Mouse (Mus musculus) kidney, embryonic 15.5 days (tissue): ENCODE measurements around the gene Pdzd2. TPM values are rescaled to one million over a fixed set of nuclear protein-coding genes. Genes with fewer than 3 reads are reported as not detected.

Experiments
- ATAC-seq: fragments of 200-750 bp; cut with Nextera tagmentation; replicated peaks from 2 replicates; pipeline ENCODE4 v1.8.0; 2017; ENCODE audit warnings: moderate TSS enrichment; ENCODE audit not compliant: low FRiP score
- H3K27ac ChIP-seq: fragments of 300-500 bp; sonication (generic); 2 replicates; pipeline ENCODE4 v1.5.1; 2015; ENCODE audit warnings: mild to moderate bottlenecking, inconsistent platforms
- H3K27me3 ChIP-seq: fragments of 300-500 bp; sonication (generic); 2 replicates; pipeline ENCODE4 v1.6.1; 2015; ENCODE audit warnings: inconsistent platforms
- H3K36me3 ChIP-seq: fragments of 300-500 bp; sonication (generic); 2 replicates; pipeline ENCODE4 v1.6.1; 2015; ENCODE audit warnings: inconsistent platforms
- H3K4me1 ChIP-seq: fragments of 300-500 bp; sonication (generic); 2 replicates; pipeline ENCODE4 v1.6.1; 2015; ENCODE audit warnings: inconsistent platforms
- H3K4me2 ChIP-seq: fragments of 300-500 bp; sonication (generic); 2 replicates; pipeline ENCODE4 v1.6.1; 2015; ENCODE audit warnings: moderate library complexity, mild to moderate bottlenecking, inconsistent platforms
- H3K4me3 ChIP-seq: fragments of 300-500 bp; sonication (generic); replicated peaks from 2 replicates; pipeline ENCODE4 v1.5.1; 2015; ENCODE audit warnings: mild to moderate bottlenecking, inconsistent platforms
- H3K9ac ChIP-seq: fragments of 300-500 bp; sonication (generic); 2 replicates; pipeline ENCODE4 v1.6.1; 2015; ENCODE audit warnings: mild to moderate bottlenecking, inconsistent platforms
- H3K9me3 ChIP-seq: fragments of 300-500 bp; sonication (generic); replicated peaks from 2 replicates; pipeline ENCODE4 v1.6.1; 2016; ENCODE audit warnings: inconsistent platforms
- WGBS: fragments of 180-500 bp; shearing (Covaris S2); methylation state at CpG from one replicate; pipeline ENCODE4 v1.1.7; 2015; ENCODE audit warnings: mixed read lengths; 5-methylcytosine and 5-hydroxymethylcytosine counted together
- polyA plus RNA-seq: library from polyadenylated mRNA; unstranded; fragments of >200 nt; fragmentation: Nextera tagmentation; extraction: Ambion mirVana; gene quantifications from 2 replicates; pipeline ENCODE4 v1.2.1, GENCODE M21; 2015

Gene Pdzd2
- polyA plus RNA-seq, 1 experiment from 2014 or later, result 41.3 TPM

GRCm38 (mm10) chr15:12543686-12544325, 195.9 kb downstream of the Pdzd2 start:
- Histone ChIP-seq H3K27me3 (no peaks in the 10 kb centered on the region), H3K9me3 (no peaks in the 10 kb centered on the region), H3K4me3 (no peak overlapping the region), H3K4me1 (peaks cover 47% of the 10 kb centered on the region), H3K9ac (no peak overlapping the region), H3K36me3 (no peaks in the 10 kb centered on the region), H3K4me2 (no peak overlapping the region), H3K27ac (no peak overlapping the region)
- WGBS, result 55% methylated on average over 13 of the region's 13 CpGs
- ATAC-seq, result no peak

- Histone ChIP-seq H3K4me1 (peaks cover 39% of the 10 kb centered on the region), H3K27ac (no peak overlapping the region), H3K9ac (no peak overlapping the region), H3K36me3 (no peaks in the 10 kb centered on the region), H3K4me2 (no peak overlapping the region), H3K4me3 (no peak overlapping the region), H3K9me3 (no peaks in the 10 kb centered on the region), H3K27me3 (no peaks in the 10 kb centered on the region)
- ATAC-seq, result no peak
- WGBS, result 72% methylated on average over 6 of the region's 6 CpGs
Measured at GRCm38 (mm10) chr15:12542316-12542715, 197.4 kb downstream of the Pdzd2 start.

GRCm38 (mm10) chr15:12539618-12540302, 200.0 kb downstream of the Pdzd2 start:
- H3K4me2 ChIP-seq, result no peak overlapping the region
- H3K27ac ChIP-seq, result no peak overlapping the region
- H3K4me1 ChIP-seq, result peaks cover 14% of the 10 kb centered on the region
- no peaks in the 10 kb centered on the region for H3K36me3 ChIP-seq
- H3K27me3 ChIP-seq, result no peaks in the 10 kb centered on the region
- H3K4me3 ChIP-seq, result no peak overlapping the region
- no peak for ATAC-seq
- no peaks in the 10 kb centered on the region for H3K9me3 ChIP-seq
- H3K9ac ChIP-seq, result no peak overlapping the region
- 89% methylated on average over 11 of the region's 11 CpGs for WGBS

GRCm38 (mm10) chr15:12533254-12533653, 206.5 kb downstream of the Pdzd2 start:
- H3K4me3 ChIP-seq, result no peak overlapping the region
- WGBS, result 80% methylated on average over 5 of the region's 5 CpGs
- H3K36me3 ChIP-seq, result peaks cover 10% of the 10 kb centered on the region
- H3K27me3 ChIP-seq, result no peaks in the 10 kb centered on the region
- H3K9me3 ChIP-seq, result no peaks in the 10 kb centered on the region
- H3K4me1 ChIP-seq, result no peaks in the 10 kb centered on the region
- no peak overlapping the region for H3K9ac ChIP-seq
- no peak for ATAC-seq
- H3K4me2 ChIP-seq, result no peak overlapping the region
- no peak overlapping the region for H3K27ac ChIP-seq

- WGBS, result 92% methylated on average over 4 of the region's 4 CpGs
- no peak overlapping the region for H3K4me3 ChIP-seq
- no peak overlapping the region for H3K27ac ChIP-seq
- no peak overlapping the region for H3K4me2 ChIP-seq
- H3K27me3 ChIP-seq, result no peaks in the 10 kb centered on the region
- H3K36me3 ChIP-seq, result peaks cover 10% of the 10 kb centered on the region
- no peak for ATAC-seq
- no peaks in the 10 kb centered on the region for H3K9me3 ChIP-seq
- H3K9ac ChIP-seq, result no peak overlapping the region
- H3K4me1 ChIP-seq, result no peaks in the 10 kb centered on the region
Measured at GRCm38 (mm10) chr15:12532568-12532967, 207.2 kb downstream of the Pdzd2 start.

GRCm38 (mm10) chr15:12522810-12523209, 216.9 kb downstream of the Pdzd2 start:
- 62% methylated on average over 7 of the region's 7 CpGs for WGBS
- peaks cover 28% of the 10 kb centered on the region for H3K4me1 ChIP-seq
- ATAC-seq, result no peak
- H3K4me3 ChIP-seq, result no peak overlapping the region
- H3K9me3 ChIP-seq, result peaks cover 8% of the 10 kb centered on the region; the same call in 1 of the 2 replicates
- H3K36me3 ChIP-seq, result peaks cover 23% of the 10 kb centered on the region; the same call in 1 of the 2 replicates
- H3K4me2 ChIP-seq, result no peak overlapping the region
- H3K27ac ChIP-seq, result no peak overlapping the region
- no peaks in the 10 kb centered on the region for H3K27me3 ChIP-seq
- H3K9ac ChIP-seq, result no peak overlapping the region

- no peak overlapping the region for H3K4me3 ChIP-seq
- peaks cover 50% of the 10 kb centered on the region for H3K4me1 ChIP-seq
- ATAC-seq, result no peak
- H3K36me3 ChIP-seq, result peaks cover 11% of the 10 kb centered on the region; the same call in 1 of the 2 replicates
- H3K27ac ChIP-seq, result no peak overlapping the region
- no peak overlapping the region for H3K9ac ChIP-seq
- no peak overlapping the region for H3K4me2 ChIP-seq
- no peaks in the 10 kb centered on the region for H3K27me3 ChIP-seq
- 67% methylated on average over 9 of the region's 9 CpGs for WGBS
- H3K9me3 ChIP-seq, result peaks cover 3% of the 10 kb centered on the region; the same call in 1 of the 2 replicates
Measured at GRCm38 (mm10) chr15:12520292-12520691, 219.4 kb downstream of the Pdzd2 start.

- H3K4me1 ChIP-seq, result peaks cover 62% of the 10 kb centered on the region
- 0 out of 2 replicates have a peak, but pooled peaks cover 2% of the 10 kb centered on the region for H3K36me3 ChIP-seq
- H3K4me2 ChIP-seq, result no peak overlapping the region
- WGBS, result 45% methylated on average over 14 of the region's 14 CpGs
- H3K9me3 ChIP-seq, result peaks cover 3% of the 10 kb centered on the region; the same call in 1 of the 2 replicates
- H3K27me3 ChIP-seq, result no peaks in the 10 kb centered on the region
- ATAC-seq, result no peak
- H3K27ac ChIP-seq, result peak overlapping the region; percentile 80
- H3K4me3 ChIP-seq, result no peak overlapping the region
- no peak overlapping the region for H3K9ac ChIP-seq
Measured at GRCm38 (mm10) chr15:12518370-12518973, 221.3 kb downstream of the Pdzd2 start.

- H3K9me3 ChIP-seq, result no peaks in the 10 kb centered on the region
- WGBS, result 19% methylated on average over 9 of the region's 9 CpGs
- peak; percentile 69 for ATAC-seq
- H3K36me3 ChIP-seq, result no peaks in the 10 kb centered on the region
- no peaks in the 10 kb centered on the region for H3K27me3 ChIP-seq
- H3K27ac ChIP-seq, result peak overlapping the region; percentile 80
- H3K4me3 ChIP-seq, result no peak overlapping the region
- H3K4me2 ChIP-seq, result no peak overlapping the region
- peaks cover 61% of the 10 kb centered on the region for H3K4me1 ChIP-seq
- H3K9ac ChIP-seq, result no peak overlapping the region
Measured at GRCm38 (mm10) chr15:12517314-12517813, 222.4 kb downstream of the Pdzd2 start.

- Histone ChIP-seq H3K4me2 (no peak overlapping the region), H3K36me3 (no peaks in the 10 kb centered on the region), H3K27ac (peak overlapping the region; percentile 39; the same call in 1 of the 2 replicates), H3K4me3 (no peak overlapping the region), H3K27me3 (no peaks in the 10 kb centered on the region), H3K4me1 (peaks cover 59% of the 10 kb centered on the region), H3K9ac (no peak overlapping the region), H3K9me3 (no peaks in the 10 kb centered on the region)
- 56% methylated on average over 9 of the region's 9 CpGs for WGBS
- no peak for ATAC-seq
Measured at GRCm38 (mm10) chr15:12515272-12515844, 224.4 kb downstream of the Pdzd2 start.

GRCm38 (mm10) chr15:12513526-12513925, 226.2 kb downstream of the Pdzd2 start:
- Histone ChIP-seq H3K27me3 (no peaks in the 10 kb centered on the region), H3K36me3 (no peaks in the 10 kb centered on the region), H3K27ac (no peak overlapping the region), H3K4me2 (no peak overlapping the region), H3K4me3 (no peak overlapping the region), H3K4me1 (peaks cover 43% of the 10 kb centered on the region), H3K9ac (no peak overlapping the region), H3K9me3 (no peaks in the 10 kb centered on the region)
- no peak for ATAC-seq
- WGBS, result 69% methylated on average over 9 of the region's 9 CpGs
